Mouse (Mus musculus) spleen, postnatal 4 days (tissue): ENCODE measurements at regions not wholly inside any gene's neighbourhood (a gene's known extent, or its start where the extent isn't known, plus 50 kb on each side); places are given as distances from the start of the nearest gene placed in this dataset.

Source experiments
- DNase-seq, 2 experiments: peaks; one replicate each; pipeline ENCODE4 v3.0.0; 2022; ENCODE audit warnings: low spot score in 2 of 2

DNA sequence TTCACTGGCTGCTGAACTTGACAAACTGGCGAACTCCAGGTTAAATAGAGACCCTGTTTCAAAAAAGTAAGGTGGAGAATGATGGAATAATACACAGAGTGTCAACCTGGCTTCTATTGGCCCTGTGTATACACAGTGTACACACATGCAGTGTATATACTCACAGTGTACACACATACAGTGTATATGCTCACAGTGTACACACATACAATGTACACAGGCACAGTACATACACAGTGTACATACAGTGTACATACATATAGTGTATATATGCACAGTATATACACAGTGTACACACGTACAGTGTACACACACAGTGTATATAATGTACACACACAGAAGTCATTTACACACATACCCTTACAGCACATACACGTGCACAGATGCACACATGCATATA, 52.4 kb upstream of the Aldh1b1 start:
- no peak for DNase-seq

DNA sequence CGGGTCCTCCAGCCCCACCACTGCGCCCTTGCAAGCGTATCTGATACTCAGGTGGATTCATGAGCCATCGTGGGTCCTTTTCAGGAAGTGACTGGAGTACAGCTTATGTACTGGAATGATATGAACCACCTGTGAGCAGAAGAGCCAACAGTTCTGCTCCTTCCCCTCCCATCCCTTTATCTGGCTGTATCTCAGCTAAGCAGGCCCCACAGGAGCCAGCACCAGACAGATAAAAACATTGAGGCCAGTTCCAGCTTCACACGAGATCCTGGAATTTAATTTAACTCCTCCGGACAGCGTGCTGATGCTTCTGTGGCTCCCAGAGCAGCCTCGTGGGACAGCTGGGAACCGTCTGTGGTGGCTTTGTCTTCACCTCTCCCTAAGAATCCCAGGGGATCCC, 53.1 kb upstream of the Aldh1b1 start:
- DNase-seq = no peak

DNA sequence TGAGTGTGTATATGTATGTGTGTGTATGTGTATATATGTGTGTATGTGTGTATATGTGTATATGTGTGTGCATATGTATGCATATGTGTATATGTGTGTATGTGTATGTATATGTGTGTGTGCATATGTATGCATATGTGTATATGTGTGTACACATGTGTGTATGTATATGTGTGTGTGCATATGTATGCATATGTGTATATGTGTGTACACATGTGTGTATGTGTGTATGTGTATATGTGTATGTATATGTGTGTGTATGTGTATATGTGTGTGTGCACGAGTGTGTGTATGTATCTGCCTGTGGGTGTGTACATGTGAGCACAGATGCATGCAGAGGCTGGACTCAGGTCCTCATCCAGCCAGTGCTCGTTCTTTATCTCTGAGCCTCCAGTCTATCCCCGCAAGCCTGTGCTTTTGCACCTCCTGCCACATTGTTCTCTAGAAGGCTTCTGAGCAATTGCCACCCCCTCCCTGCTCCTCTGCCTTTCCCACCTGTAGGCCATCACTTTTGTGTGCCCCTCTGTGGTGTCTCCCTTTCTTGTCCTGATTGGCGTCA, 53.9 kb upstream of the Aldh1b1 start:
- no peak for DNase-seq

DNA sequence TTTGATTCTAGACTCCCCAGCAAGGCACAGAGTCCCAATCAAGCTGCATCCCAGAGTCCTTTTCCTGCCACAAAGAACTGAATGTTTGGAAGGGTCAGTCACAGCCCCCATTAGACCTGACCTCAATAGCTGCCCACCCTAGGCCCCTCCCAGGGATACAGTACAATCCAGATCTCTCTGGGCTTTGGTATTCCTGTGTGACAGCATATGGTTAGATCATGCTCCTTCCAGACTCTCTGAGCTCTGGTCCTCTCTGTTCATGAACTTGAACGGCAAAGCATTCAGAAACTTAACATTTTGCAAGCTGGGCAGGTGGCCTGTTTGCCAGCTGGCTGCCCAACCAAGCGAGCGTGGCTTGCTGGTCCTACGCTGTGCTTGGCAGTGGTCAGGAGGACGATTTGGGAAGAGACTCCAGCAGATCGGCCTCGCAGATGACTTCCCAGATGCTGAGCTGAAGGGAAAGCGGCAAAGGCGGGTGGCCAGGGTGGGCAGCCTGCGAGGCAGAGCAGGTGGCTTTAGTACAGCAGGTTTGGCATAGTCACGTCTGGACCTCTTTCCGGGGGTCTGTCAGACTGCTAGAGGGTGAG, 58.0 kb upstream of the Aldh1b1 start:
- DNase-seq = no peak

DNA sequence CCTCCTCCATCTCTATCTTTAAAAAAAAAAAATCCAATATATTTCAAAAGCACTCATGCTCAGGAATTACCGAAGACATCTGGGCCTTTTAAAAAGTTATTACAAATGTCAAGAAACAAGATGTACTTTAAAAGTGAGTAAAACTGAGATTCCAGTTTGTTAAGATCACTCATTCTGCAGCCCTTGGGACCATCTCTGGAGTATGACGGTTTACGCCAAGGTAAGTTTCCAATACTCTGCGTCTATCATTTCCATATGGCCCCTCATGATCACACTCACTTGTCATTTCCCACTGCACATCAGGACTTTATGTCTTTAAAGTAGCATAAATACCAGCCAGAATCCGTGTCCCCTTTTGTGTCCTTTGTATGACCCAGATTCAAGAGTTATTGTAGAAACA, 58.5 kb upstream of the Aldh1b1 start:
- DNase-seq = no peak

DNA sequence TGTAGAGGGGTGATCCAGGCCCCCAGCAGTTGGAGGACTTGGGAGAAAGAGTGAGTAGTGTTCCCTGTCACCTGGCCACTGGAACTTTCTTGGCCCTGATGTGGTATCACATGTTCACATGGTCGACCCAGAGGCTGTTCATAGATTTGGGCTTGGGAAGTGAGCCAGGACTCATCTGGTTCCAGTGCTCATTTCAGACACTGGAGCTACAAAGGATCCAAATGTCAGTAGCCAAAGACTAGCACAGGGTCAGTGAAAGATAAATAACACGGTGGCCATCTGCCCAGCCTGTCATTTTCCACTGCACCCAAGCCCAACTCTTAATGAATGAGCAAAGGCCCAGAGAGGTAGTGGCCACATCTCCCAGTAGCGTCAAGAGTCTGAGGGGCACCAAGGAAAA, 59.1 kb upstream of the Aldh1b1 start:
- no peak for DNase-seq

DNA sequence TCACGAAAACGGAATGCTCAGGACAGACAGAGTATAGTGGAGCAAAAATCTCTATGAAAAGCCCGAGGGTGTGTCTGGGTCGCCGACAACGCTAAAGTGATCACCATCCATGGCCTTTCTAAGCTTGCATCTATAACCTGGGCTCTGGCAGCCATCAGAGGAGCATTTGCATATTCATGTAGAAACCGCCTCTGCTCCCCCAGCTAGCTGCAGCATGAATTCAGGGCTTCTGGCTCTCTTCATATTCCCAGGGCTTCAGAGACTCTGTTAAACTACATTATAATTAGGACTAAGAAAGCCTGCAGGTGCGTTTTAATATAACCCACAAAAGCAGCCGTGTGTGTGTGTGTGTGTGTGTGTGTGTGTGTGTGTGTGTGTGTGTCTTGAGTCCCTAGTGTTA, 59.7 kb upstream of the Aldh1b1 start:
- no peak for DNase-seq

DNA sequence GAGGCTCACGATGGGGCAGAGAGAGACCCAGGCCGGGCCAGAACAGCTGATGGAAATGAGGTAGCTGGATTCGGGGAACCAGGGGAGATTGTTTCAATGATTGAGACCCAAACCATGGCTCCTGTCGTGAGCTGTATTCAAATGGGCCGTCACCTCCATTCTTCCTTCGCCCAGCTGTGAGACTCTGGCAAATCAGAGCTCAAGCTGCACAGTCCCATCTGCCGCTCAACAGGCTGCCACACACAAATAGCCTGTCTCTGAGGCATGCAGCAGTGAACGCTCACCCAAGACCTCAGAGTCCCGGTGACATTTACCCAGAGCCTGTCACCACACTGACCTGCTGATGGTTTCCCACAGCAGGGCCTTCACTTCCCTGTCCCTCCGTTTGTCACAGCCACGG, 60.1 kb upstream of the Aldh1b1 start:
- DNase-seq = no peak

DNA sequence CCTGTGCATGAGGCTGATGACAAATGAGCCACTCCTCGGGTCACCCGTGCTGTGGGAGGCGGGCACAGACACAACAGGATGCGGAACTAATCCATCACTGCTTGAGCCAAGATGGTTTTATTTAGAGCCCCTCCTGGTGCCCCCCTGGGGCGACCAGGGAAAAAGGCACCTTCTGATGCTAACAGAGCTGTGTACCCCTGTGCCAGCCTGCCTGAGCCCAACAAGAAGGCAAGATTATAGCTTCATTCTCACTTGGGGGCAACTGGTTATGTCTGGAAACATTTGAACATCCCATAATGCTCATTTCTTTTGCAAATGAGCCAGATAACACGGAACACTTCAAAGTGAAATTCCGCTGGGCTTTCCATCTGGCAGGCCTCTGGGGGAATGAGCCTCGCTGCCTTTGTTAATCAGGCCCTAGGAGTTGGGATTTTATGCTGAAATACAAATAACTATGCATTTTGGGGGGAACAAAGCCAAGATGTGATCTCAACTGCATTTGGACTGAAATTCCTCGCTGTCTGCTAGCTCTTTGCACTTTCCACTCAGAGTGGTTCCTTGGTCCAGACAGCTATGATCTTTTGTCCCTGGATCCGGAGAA, 62.5 kb upstream of the Aldh1b1 start:
- DNase-seq = no peak

DNA sequence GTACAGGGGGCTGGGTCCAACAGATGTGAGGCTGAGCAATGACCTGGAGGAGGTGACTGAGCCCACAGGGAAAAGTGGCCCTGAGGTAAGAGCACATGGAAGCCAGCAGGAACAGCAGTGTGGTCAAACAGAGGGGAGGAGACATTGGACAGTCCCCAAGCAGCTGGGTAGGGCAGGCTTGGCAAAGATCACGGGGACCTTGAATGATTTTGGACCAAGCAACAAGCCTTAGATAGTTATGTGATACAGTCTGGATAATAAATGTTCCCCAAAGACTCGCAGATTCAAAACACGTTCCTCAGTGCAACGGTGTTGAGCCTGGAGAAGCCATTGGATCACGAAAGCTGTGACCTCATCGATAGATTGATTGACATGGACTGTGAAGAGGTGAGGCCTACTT, 64.8 kb upstream of the Aldh1b1 start:
- no peak for DNase-seq

DNA sequence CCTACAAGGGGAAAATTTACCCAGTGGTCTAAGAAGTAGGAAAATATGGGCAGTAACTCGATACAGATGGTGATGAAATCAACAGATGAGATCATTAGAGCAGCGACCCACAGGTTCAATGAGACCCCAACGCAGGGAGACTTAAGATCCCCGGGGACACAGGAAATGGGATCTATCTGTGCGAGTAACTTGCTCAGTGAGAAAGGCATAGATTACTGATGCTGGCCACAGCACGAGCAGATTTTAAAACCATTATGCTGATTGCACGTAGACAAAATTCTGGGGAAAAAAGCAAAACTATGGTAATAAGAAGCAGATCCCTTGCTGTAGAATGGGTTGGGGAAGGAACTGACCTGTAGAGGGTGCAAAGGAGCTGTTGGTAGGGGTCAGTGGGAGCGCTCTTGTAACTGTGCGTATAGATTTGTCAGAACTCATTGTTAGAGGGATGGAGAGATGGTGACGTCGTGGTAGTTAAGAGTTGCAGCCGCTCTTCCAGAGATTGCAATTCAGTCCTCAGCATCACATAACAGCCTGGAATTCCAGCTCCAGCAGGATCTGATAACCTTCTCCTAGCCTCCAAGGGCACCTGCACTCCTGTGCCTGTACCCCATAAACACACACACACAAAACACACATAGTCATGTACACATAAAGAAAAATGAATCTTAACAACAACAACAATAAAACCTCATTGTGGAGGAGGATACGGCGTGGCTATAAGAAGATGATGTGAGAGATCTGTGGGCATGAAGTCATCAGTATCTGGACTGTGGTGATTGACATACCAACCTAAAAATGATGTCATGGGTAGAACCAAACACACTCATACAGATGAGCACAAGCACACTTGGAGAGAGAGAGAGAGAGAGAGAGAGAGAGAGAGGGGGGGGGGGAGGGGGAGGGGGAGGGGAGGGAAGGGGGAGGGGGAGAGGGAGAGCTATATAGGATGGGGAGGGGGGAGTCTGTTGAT, 67.7 kb upstream of the Aldh1b1 start:
- no peak for DNase-seq

DNA sequence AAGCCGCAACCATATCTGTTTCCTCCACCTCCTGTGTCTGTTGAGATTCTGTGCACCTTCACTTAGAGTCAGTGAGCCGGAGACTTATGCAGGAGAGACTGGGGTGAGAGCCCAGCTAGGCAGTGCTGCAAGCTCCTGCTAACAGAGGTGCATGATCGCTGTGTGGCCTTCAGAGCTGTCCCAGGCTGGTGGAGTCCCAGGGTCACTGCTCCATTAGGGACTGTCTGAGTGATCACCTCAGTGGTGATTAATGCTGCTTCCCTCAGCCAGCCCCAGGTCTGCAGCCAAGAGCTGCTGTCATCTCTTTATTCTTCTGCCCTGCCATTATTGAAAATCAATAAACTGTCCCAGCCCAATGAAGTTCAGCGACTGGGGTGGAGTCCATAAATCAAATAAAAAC, 69.0 kb upstream of the Aldh1b1 start:
- no peak for DNase-seq

DNA sequence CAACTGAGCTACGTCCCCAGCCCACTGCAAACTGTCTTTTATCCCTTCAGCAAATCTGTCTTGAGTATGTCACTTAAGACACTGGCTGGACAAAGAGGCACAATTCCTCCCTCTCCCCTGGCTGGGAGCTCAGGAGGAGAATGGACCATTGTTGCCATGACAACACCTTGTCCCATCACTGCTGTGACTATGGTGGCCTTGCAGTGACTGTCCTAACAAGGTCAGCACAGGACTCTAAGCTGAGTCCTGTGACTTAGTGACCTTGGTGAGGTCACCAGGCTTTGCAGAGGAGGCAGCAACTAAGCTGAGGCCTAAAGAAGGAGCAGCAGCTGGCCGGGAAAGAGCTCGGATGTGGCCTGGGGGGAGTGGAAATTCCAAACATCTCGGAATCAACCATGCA, 70.0 kb upstream of the Aldh1b1 start:
- no peak for DNase-seq

DNA sequence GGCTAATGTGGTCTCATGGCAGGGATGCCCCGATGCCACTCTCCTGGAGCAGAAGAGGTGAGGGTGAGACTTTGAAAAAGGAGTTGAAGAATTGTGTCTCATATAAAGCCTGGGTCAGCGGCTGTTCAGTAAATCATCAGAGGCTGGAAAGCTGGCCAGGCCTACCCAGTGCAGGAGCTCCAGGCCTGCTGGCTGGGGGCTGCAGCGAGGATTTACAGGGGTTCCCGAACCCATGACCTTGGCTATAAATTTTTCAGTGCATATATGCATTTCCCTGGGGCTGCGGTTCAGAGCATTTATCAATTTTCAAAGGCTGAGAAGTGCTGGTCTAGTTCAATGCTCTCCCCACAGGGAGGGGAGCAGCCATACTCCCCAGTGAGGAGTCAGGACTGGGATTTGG, 70.9 kb upstream of the Aldh1b1 start:
- no peak for DNase-seq

DNA sequence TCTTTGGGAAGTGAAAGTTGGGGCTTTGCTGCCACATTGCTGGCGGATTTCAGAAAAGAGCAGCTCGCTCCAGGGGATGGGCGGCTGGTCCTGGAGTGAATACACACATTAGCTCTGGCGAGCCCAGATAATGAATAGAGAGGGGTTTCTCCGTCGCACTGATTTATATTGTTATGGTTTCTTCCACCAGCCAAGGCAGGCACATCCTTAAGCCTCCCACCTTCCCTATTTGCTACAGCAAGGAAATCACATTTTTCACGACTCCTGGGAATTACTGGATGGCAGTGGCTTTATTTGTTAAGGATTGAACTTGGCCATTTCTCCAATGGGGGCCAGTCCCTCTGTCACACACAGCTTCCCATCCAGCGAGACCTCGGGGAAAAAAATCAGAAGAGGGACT, 71.3 kb upstream of the Aldh1b1 start:
- DNase-seq = no peak

DNA sequence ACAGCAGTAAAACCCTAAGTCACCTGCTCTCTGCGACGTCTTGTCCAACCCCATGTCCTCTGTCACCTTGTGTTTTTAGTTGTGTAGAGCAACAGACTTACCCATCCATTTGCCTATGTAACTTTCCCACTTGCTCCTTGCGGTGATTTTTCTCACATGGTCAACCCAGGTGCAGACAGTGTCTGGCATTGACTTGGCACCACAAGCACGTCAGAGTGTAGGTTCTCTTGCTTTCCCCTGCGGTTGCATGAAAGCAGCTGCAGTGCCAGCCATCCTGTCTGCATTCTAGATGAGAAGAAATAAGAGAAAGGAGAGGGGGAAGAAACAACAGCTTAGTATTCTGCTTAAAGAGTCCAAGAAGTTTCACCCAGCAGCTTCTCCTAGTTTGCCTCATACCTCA, 72.0 kb upstream of the Aldh1b1 start:
- no peak for DNase-seq

DNA sequence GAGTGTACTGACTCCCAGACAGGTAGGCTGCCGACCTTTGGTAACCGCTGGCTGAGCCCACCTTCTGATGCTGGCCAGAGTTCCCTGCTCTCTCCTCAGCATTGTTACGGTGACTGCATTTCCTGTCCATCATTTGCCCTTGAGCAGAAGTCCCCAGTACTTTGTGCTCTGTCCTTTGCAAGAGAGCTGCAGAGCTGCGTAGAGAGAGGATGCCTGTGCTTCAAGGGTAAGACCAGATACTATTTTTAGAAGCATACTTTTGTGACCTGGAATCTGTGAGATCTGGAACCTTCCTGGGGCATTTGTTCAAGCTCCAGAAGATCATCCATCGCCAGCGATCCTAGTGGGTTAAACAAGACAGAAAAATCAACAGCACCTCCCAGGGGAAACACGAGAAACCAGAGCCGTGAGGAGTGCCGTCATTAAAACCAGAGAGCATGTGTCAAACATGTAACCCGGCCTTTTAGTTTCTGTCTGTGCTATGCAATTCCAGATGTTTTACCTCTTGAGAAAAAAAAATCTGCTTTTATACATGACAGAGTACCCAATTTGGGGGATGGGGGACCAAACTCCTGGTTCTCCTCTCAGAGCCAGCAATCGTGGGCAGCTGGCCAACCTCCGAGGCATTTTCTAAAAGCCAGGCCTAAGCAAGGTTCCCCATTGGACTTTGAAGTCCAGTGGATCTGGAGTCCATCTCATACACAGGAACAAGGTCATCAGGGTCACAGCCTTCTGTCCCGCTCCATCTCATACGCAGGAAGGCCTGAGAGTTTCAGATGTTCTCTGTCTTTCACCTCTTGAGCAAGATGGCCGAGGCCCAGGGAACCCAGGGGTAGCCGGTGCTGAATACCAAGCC, 73.5 kb upstream of the Aldh1b1 start:
- no peak for DNase-seq

DNA sequence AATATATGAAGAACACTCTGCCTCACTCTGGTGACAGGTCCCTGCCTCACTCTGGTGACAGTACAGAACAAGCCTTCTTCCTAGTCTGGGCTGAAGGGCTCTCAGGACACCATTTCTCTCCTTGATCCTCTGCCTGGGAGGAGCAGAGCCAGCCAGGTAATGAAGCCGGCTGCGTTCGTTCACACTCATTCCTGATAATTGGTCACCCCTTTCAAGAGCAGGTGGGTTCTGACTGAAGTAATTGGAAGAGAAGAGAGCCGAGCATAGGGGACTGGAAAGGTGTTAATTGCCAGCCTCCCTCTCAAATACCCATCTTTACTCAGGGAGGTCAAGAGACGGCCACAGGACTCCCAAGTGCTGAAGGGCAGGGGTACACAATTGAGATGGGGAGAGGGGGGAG, 78.5 kb upstream of the Aldh1b1 start:
- DNase-seq = no peak

DNA sequence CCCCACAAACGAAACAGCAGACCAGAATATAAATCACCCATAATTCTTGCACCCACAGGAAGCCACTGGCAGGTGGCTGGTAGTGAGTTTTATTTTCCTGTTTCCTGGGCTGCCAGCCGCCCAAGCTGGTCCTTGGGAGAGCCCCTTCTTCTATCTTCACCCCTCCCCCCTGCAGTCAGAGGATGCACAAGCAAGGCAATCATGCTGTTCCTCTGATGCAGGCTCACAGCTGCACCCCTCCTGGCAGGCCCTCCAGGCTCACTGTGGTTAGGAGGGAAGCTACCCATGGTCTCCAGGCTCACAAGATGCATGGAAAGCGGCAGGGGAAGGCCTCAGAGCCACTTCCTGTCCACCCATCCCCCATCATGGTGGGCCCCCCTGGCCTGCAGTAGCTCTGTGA, 79.3 kb upstream of the Aldh1b1 start:
- DNase-seq = no peak

DNA sequence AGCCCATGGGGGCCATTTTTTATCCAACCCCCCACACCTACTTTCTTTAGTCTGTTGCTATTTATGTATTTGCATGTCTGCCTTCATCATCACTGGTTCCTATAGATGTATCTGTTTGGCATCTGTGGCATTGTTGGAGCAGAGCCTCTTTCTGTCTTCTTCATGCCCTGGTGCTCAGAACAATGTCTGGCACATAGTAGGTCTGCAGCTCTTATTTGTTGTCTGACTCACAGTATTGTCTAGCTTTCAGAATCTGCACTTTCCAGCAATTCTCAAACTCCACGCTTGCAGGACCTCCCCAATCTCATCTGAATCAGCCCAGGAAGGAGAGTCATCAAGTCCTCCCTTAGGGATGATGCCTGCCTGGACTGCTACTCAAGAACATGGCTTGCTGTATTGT, 82.9 kb upstream of the Aldh1b1 start:
- DNase-seq = no peak

DNA sequence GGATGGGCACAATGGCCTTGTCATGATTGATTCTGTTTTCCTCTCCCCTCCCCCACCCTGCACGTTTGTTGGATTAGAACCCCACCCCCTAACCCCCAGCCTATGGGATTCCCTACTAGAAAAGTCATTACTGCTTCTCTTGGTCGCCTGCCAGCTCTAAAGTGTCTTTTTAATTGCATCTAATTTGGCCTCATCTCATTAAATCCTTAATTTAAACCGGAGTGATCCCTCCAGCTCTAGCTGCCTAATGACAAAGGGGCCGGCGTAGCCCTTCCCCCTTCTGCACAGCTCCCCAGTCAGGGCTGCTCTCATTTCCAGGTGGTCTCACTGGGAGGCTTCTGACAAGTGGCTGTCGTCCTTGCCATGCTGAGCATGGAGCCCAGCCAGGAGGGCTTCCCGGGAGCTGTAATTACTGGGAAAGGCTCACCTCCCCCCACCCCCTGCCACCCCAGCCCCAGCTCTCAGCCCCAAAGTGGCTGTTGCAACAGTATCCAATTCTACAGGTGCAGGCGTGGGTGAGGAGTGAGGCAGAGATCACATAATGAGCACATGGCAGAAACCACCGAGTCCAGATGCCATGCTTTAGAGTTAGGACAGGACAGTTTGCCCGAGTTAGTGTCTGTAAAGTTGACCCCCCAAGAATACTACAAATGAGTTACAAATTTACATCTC, 84.8 kb upstream of the Aldh1b1 start:
- no peak for DNase-seq
